Comparison of ENCODE assay signal across 27 mouse cellular contexts in genomic region chr16:31367521-31368245, GRCm38 (mm10). TPM values are rescaled to one million over a fixed set of nuclear protein-coding genes. Genes with fewer than 3 reads are reported as not detected.
DNase-seq lines count a peak whose midpoint lies in the region; ATAC-seq and TF ChIP-seq lines count a peak whose summit lies in the region.
"Had no signal": no experiment of that assay in that cellular context is flagged by ENCODE, and none has a peak within 500 bp of the region (broad histone marks: within the 10 kb centered on the region; RNA-seq: fewer than 3 reads in every experiment).

No protein-coding gene starts in this region.

- peak; percentile 62 for ATAC-seq in frontal cortex, adult (ENCODE audit: low TSS enrichment)
- ATAC-seq in midbrain, postnatal 0 days (ENCODE audit: low FRiP score): no peak
- no peak for ATAC-seq in midbrain, embryonic 13.5 days
- ATAC-seq: forebrain, embryonic 14.5 days; inflammation-experienced regulatory T-cells, adult 6 months; midbrain, embryonic 16.5 days had no signal

- no peak overlapping the region for H3K9ac ChIP-seq in midbrain, postnatal 0 days (replicated peaks; ENCODE audit: low read length, poor library complexity, severe bottlenecking)
- no peak overlapping the region for H3K9ac ChIP-seq in midbrain, embryonic 13.5 days (replicated peaks)
- H3K9ac ChIP-seq: liver, embryonic 14.5 days; neural tube, embryonic 12.5 days had no signal

- H3K9me3 ChIP-seq in midbrain, postnatal 0 days (ENCODE audit: low read length): no peaks in the 10 kb centered on the region
- no peaks in the 10 kb centered on the region for H3K9me3 ChIP-seq in midbrain, embryonic 13.5 days
- H3K9me3 ChIP-seq: midbrain, embryonic 10.5 days; neural tube, embryonic 12.5 days had no signal

- H3K4me3 ChIP-seq in layer of hippocampus, adult 2 months: no peak overlapping the region
- H3K4me3 ChIP-seq in midbrain, postnatal 0 days (ENCODE audit: low read depth, low read length): no peak overlapping the region
- no peak overlapping the region for H3K4me3 ChIP-seq in midbrain, embryonic 13.5 days (replicated peaks)
- no peak overlapping the region for H3K4me3 ChIP-seq in cortical plate, adult 2 months (ENCODE audit: insufficient read depth, low read length)
- H3K4me3 ChIP-seq: midbrain, embryonic 10.5 days; myocyte; neural tube, embryonic 12.5 days had no signal

- DNase-seq in frontal cortex, postnatal 14 days (ENCODE audit: low spot score in 2 of 2): no peak
- no peak for DNase-seq in layer of hippocampus, adult 2 months (ENCODE audit: low spot score in 2 of 2)
- no peak for DNase-seq in layer of hippocampus, adult 11-12 months (ENCODE audit: low spot score)
- peak; percentile 51 for DNase-seq in midbrain, postnatal 0 days (ENCODE audit: low spot score)
- DNase-seq in adrenal gland, adult 18-20 months (ENCODE audit: low spot score in 2 of 2): no peak
- DNase-seq: adrenal gland, postnatal 25 days; cerebellum, postnatal 25 days; gastrocnemius, postnatal 10 days; kidney, postnatal 4 days; liver; lung, adult 2 months; lung, postnatal 14 days; spleen, adult 18-20 months; thymus, postnatal 14 days had no signal

- H3K4me2 ChIP-seq in midbrain, postnatal 0 days (ENCODE audit: low read depth, low read length, poor library complexity, severe bottlenecking): no peak overlapping the region
- H3K4me2 ChIP-seq in midbrain, embryonic 13.5 days (replicated peaks): no peak overlapping the region
- H3K4me2 ChIP-seq: neural tube, embryonic 12.5 days had no signal

- no peaks in the 10 kb centered on the region for H3K27me3 ChIP-seq in midbrain, postnatal 0 days (ENCODE audit: insufficient read depth, low read length)
- H3K27me3 ChIP-seq in midbrain, embryonic 13.5 days: no peaks in the 10 kb centered on the region
- H3K27me3 ChIP-seq: neural tube, embryonic 12.5 days had no signal

- 67% methylated on average over 6 of the region's 6 CpGs for WGBS in midbrain, postnatal 0 days
- 72% methylated on average over 6 of the region's 6 CpGs for WGBS in midbrain, embryonic 13.5 days

- TF ChIP-seq POLR2A in cortical plate, adult 2 months (IDR thresholded peaks at IDR 0.05; ENCODE audit: extremely low read depth, insufficient read depth, low read length): no peak

- H3K4me1 ChIP-seq in midbrain, postnatal 0 days (ENCODE audit: insufficient read depth, low read length): no peaks in the 10 kb centered on the region
- no peaks in the 10 kb centered on the region for H3K4me1 ChIP-seq in midbrain, embryonic 13.5 days (replicated peaks)
- H3K4me1 ChIP-seq in cortical plate, adult 2 months (ENCODE audit: control insufficient read depth, insufficient read depth, low read length): peaks cover 6% of the 10 kb centered on the region
- H3K4me1 ChIP-seq: midbrain, embryonic 10.5 days had no signal

- TF ChIP-seq CTCF in layer of hippocampus, adult 2 months (conservative IDR thresholded peaks at IDR 0.05): no peak
- no peak for TF ChIP-seq CTCF in midbrain, postnatal 0 days (IDR thresholded peaks at IDR 0.05)
- TF ChIP-seq CTCF in cortical plate, adult 2 months (IDR thresholded peaks at IDR 0.05; ENCODE audit: extremely low read depth, insufficient read depth, low read length): no peak

- peak overlapping the region; percentile 86 for H3K27ac ChIP-seq in layer of hippocampus, adult 2 months
- no peak overlapping the region for H3K27ac ChIP-seq in midbrain, postnatal 0 days (ENCODE audit: low read depth, low read length)
- no peak overlapping the region for H3K27ac ChIP-seq in midbrain, embryonic 13.5 days
- H3K27ac ChIP-seq in cortical plate, adult 2 months (ENCODE audit: insufficient read depth, low read length): peak overlapping the region; percentile 48
- H3K27ac ChIP-seq: kidney, postnatal 0 days; liver, embryonic 14.5 days; midbrain, embryonic 10.5 days; neural tube, embryonic 12.5 days had no signal

- H3K36me3 ChIP-seq in midbrain, postnatal 0 days (ENCODE audit: insufficient read depth, low read length): no peaks in the 10 kb centered on the region
- H3K36me3 ChIP-seq in midbrain, embryonic 13.5 days: no peaks in the 10 kb centered on the region
- H3K36me3 ChIP-seq: midbrain, embryonic 10.5 days; neural tube, embryonic 12.5 days had no signal

RNA-seq across cellular contexts. Expression of gene Apod, which starts 53.1 kb away (rescaled TPM):
- total RNA-seq in layer of hippocampus, adult 2 months (2021): 100 to 1,000 TPM; 107 to 123 TPM
- total RNA-seq in midbrain, postnatal 0 days (2014; rRNA removed): 79.0 and 97.3 TPM in 2 replicates
- 226 and 252 TPM in 2 replicates for polyA plus RNA-seq in midbrain, postnatal 0 days (2015; fragmentation: Nextera tagmentation; extraction: Ambion mirVana)
- 57.5 and 65.5 TPM in 2 replicates for polyA plus RNA-seq in midbrain, embryonic 13.5 days (2015; fragmentation: Nextera tagmentation; extraction: Ambion mirVana)
- 224 and 296 TPM in 2 replicates for polyA plus RNA-seq in cortical plate, adult 2 months (2012; rRNA removed)
- 10 to 100 TPM in 1 of 2 experiments, 1 to 10 TPM in 1; 7.3 to 13.7 TPM for total RNA-seq in adrenal gland, adult 18-20 months (2021)
- total RNA-seq: megakaryocyte progenitor cell, adult 5-6 weeks; MEL had no signal

RNA-seq across cellular contexts. Expression of gene Bdh1, which starts 54.4 kb away (rescaled TPM):
- 10 to 100 TPM; 92.4 to 95.6 TPM for total RNA-seq in layer of hippocampus, adult 2 months (2021)
- 76.8 and 88.1 TPM in 2 replicates for total RNA-seq in midbrain, postnatal 0 days (2014; rRNA removed)
- polyA plus RNA-seq in midbrain, postnatal 0 days (2015; fragmentation: Nextera tagmentation; extraction: Ambion mirVana): 113 and 122 TPM in 2 replicates
- polyA plus RNA-seq in midbrain, embryonic 13.5 days (2015; fragmentation: Nextera tagmentation; extraction: Ambion mirVana): 67.7 and 68.7 TPM in 2 replicates
- 140 and 145 TPM in 2 replicates for polyA plus RNA-seq in cortical plate, adult 2 months (2012; rRNA removed)
- total RNA-seq in adrenal gland, adult 18-20 months (2021): 10 to 100 TPM in 1 of 2 experiments, 1 to 10 TPM in 1; 5.0 to 23.1 TPM

Comparison
In these comparisons a context has a peak if more than half of its experiments do, and no peak if none do; other contexts are left out.
1. H3K27ac ChIP-seq: peak in layer of hippocampus, adult 2 months (single experiment) and cortical plate, adult 2 months (single experiment); none in midbrain, postnatal 0 days (single experiment) and midbrain, embryonic 13.5 days (single experiment).